Mouse (Mus musculus) spleen, adult 2 months (tissue): Measurements from ENCODE around the gene Rad23a. TPM values are rescaled to one million over a fixed set of nuclear protein-coding genes. Genes with fewer than 3 reads are reported as not detected.

ENCODE experiments used
- DNase-seq, 2 experiments: peaks; one replicate each; pipeline versions ENCODE4 v3.0.0 to v3.0.0-alpha.2; 2012 to 2021; ENCODE audit warnings: low spot score in 2 of 2, low read depth in 1 of 2
- H3K27ac ChIP-seq: fragments of 200-500 bp; 2 replicates; pipeline ENCODE4 v1.5.1; 2012; ENCODE audit warnings: low read length, inconsistent platforms; ENCODE audit not compliant: insufficient read depth
- H3K27me3 ChIP-seq: fragments of 200-500 bp; 2 replicates; pipeline ENCODE4 v1.6.1; 2012; ENCODE audit warnings: mild to moderate bottlenecking, moderate library complexity, low read length, inconsistent platforms; ENCODE audit not compliant: control insufficient read depth, insufficient read depth
- H3K36me3 ChIP-seq: fragments of 200-500 bp; 2 replicates; pipeline ENCODE4 v1.6.1; 2012; ENCODE audit warnings: mild to moderate bottlenecking, low read length, inconsistent platforms; ENCODE audit not compliant: control insufficient read depth, insufficient read depth
- H3K4me1 ChIP-seq: fragments of 200-500 bp; 2 replicates; pipeline ENCODE4 v1.6.1; 2011; ENCODE audit warnings: inconsistent platforms; ENCODE audit not compliant: control insufficient read depth, insufficient read depth, insufficient read length
- H3K4me3 ChIP-seq: fragments of 200-500 bp; 2 replicates; pipeline ENCODE4 v1.5.1; 2011; ENCODE audit warnings: mild to moderate bottlenecking, inconsistent platforms; ENCODE audit not compliant: insufficient read depth, insufficient read length; ENCODE audit errors: extremely low read depth
- CTCF ChIP-seq: fragments of 200-500 bp; IDR thresholded peaks from 2 replicates; pipeline ENCODE4 v1.5.1; 2011; ENCODE audit warnings: mild to moderate bottlenecking, inconsistent platforms; ENCODE audit not compliant: insufficient read depth, insufficient read length, insufficient replicate concordance; ENCODE audit errors: extremely low read depth
- POLR2A ChIP-seq: fragments of 200-500 bp; IDR thresholded peaks from 2 replicates; pipeline ENCODE4 v1.6.1; 2011; ENCODE audit warnings: low read depth, low read length, inconsistent platforms
- WGBS: fragments of 180-500 bp; shearing (Covaris S2); methylation state at CpG from one replicate; pipeline ENCODE4 v1.1.7; 2018; 5-methylcytosine and 5-hydroxymethylcytosine counted together
- polyA plus RNA-seq: library from polyadenylated mRNA; depleted of rRNA; stranded (reverse); fragments of >200 nt; gene quantifications from 2 replicates; pipeline ENCODE4 v1.2.3, GENCODE M21; 2012

The Rad23a gene
- polyA plus RNA-seq, 1 experiment = 162 TPM

- DNase-seq = peak in 1 of 2 experiments; percentile 60
- Histone ChIP-seq H3K4me1 (peaks cover 10% of the 10 kb centered on the region; the same call in 1 of the 2 replicates), H3K27ac (no peak overlapping the region), H3K4me3 (no peak overlapping the region), H3K27me3 (no peaks in the 10 kb centered on the region), H3K36me3 (no peaks in the 10 kb centered on the region)
- 2% methylated on average over 18 of the region's 18 CpGs for WGBS
- peak; percentile 80 for TF ChIP-seq CTCF
- no peak for TF ChIP-seq POLR2A
Observed at GRCm38 (mm10) chr8:84823653-84824052, 16.8 kb downstream of the Rad23a start.

- Histone ChIP-seq H3K4me1 (peaks cover 10% of the 10 kb centered on the region; the same call in 1 of the 2 replicates), H3K27me3 (no peaks in the 10 kb centered on the region), H3K27ac (no peak within 1 kb of the TSS), H3K4me3 (no peak within 1 kb of the TSS), H3K36me3 (no peaks in the 10 kb centered on the region)
- WGBS = 99% methylated on average over 3 of the region's 3 CpGs
- no peak for TF ChIP-seq POLR2A
- TF ChIP-seq CTCF = no peak
- no peak for DNase-seq
Observed at GRCm38 (mm10) chr8:84822723-84823122, 17.7 kb downstream of the Rad23a start, which contains the start of gene Dand5. Dand5 (minus strand) TSS chr8:84822823.

DNA sequence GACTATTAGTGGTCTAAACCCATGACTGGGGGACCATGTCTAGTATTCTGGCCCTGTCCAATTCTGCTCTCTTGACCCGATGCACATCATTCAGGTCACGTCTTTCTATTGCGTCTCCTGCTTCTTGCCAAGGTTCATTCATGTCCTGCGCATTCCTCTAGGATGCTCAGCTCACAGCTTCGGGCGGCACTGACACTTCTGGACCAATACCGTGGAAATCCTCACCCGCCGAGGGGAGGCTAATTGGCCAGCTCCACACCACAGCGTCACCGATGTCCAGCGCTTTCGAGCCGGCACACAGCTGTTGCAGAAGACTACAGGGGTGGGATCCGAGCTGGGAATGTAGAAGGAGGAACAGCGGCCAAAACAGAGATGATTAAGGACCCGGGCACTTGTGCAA, 24.3 kb downstream of the Rad23a start:
- Histone ChIP-seq H3K27me3 (0 out of 2 replicates have a peak, but pooled peaks cover 1% of the 10 kb centered on the region), H3K4me1 (peaks cover 2% of the 10 kb centered on the region; the same call in 1 of the 2 replicates), H3K36me3 (no peaks in the 10 kb centered on the region), H3K4me3 (no peak overlapping the region), H3K27ac (no peak overlapping the region)
- no peak for DNase-seq
- TF ChIP-seq POLR2A (no peak), CTCF (no peak)
- 90% methylated on average over 17 of the region's 17 CpGs for WGBS

DNA sequence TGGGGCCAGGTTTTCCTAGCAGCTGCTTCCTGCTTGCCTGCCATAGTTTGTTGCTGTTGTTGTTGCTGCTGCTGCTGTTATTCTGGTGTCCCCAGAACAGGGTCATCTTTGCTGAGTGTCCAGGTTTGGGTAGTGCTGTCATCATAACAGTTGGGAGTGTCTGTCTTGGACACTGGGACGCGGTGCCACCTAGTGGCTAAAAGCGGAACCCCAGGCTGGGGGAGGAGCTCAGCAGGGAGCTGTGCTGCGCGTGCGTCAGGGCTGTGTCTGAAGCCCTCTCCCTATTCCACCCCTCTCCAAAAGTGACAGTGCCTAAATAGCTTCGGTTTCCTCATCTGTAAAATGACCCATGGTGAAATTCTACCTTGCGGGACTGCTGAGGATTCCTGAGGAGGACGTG, 24.9 kb downstream of the Rad23a start:
- no peak overlapping the region for H3K27ac ChIP-seq
- H3K36me3 ChIP-seq = no peaks in the 10 kb centered on the region
- no peak overlapping the region for H3K4me3 ChIP-seq
- H3K4me1 ChIP-seq = peaks cover 5% of the 10 kb centered on the region; the same call in 1 of the 2 replicates
- 12% methylated on average over 9 of the region's 9 CpGs for WGBS
- peak; percentile 65 to 93 for DNase-seq
- 0 out of 2 replicates have a peak, but pooled peaks cover 1% of the 10 kb centered on the region for H3K27me3 ChIP-seq
- TF ChIP-seq POLR2A = no peak
- peak; percentile 95 for TF ChIP-seq CTCF

GRCm38 (mm10) chr8:84814555-84815441, 25.7 kb downstream of the Rad23a start:
- TF ChIP-seq POLR2A (no peak), CTCF (no peak)
- WGBS = 42% methylated on average over 19 of the region's 19 CpGs
- H3K27ac ChIP-seq = no peak overlapping the region
- DNase-seq = no peak
- 0 out of 2 replicates have a peak, but pooled peaks cover 1% of the 10 kb centered on the region for H3K27me3 ChIP-seq
- H3K4me3 ChIP-seq = no peak overlapping the region
- H3K36me3 ChIP-seq = no peaks in the 10 kb centered on the region
- peaks cover 5% of the 10 kb centered on the region; the same call in 1 of the 2 replicates for H3K4me1 ChIP-seq

- DNase-seq = no peak
- 88% methylated on average over 11 of the region's 11 CpGs for WGBS
- Histone ChIP-seq H3K27me3 (0 out of 2 replicates have a peak, but pooled peaks cover 1% of the 10 kb centered on the region), H3K27ac (no peak overlapping the region), H3K4me3 (no peak overlapping the region), H3K36me3 (no peaks in the 10 kb centered on the region), H3K4me1 (peaks cover 5% of the 10 kb centered on the region; the same call in 1 of the 2 replicates)
- TF ChIP-seq POLR2A (no peak), CTCF (no peak)
Observed at GRCm38 (mm10) chr8:84814240-84814554, 26.3 kb downstream of the Rad23a start.
